Mouse (Mus musculus) ES-E14 (cell line): ENCODE measurements around the gene AC129217.1.

Experiments
- CHD2 ChIP-seq: IDR thresholded peaks from 2 replicates; pipeline ENCODE4 v1.6.1; 2014; ENCODE audit warnings: mild to moderate bottlenecking, low read depth, low read length, inconsistent platforms
- HCFC1 ChIP-seq: IDR thresholded peaks from 2 replicates; pipeline ENCODE4 v1.6.1; 2012; ENCODE audit warnings: low read length, inconsistent platforms, borderline replicate concordance; ENCODE audit not compliant: insufficient read depth
- MAFK ChIP-seq: IDR thresholded peaks from 2 replicates; pipeline ENCODE4 v1.6.1; 2014; ENCODE audit warnings: mild to moderate bottlenecking, low read depth, low read length, inconsistent platforms; ENCODE audit not compliant: insufficient read depth
- ZC3H11A ChIP-seq: IDR thresholded peaks from 2 replicates; pipeline ENCODE4 v1.6.1; 2012; ENCODE audit warnings: low read depth, mild to moderate bottlenecking, inconsistent platforms, low read length, borderline replicate concordance
- ZNF384 ChIP-seq: IDR thresholded peaks from 2 replicates; pipeline ENCODE4 v1.6.1; 2012; ENCODE audit warnings: low read depth, low read length, inconsistent platforms

DNA sequence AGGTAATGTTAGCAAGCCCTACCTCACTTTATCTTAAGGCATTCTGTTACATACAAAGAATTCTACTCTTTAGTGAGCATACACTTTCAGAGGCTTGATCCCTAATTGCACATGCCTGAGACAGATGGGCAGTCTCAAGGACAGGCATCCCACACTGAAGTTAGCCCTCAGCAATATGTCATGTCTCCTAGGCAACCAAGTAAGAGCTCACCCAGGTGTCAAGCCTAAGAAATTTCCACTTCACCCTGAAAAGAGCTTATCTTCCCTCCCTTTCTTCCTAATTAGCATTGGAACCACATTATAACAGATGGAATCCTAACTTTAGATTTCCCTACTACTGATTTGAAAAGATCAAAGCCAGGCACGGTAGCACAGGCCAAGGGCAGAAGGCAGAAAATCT is 40.4 kb upstream of the AC129217.1 start:
- TF ChIP-seq ZNF384 (no peak), CHD2 (no peak), HCFC1 (no peak), MAFK (no peak), ZC3H11A (no peak)
